In the genomic region with DNA sequence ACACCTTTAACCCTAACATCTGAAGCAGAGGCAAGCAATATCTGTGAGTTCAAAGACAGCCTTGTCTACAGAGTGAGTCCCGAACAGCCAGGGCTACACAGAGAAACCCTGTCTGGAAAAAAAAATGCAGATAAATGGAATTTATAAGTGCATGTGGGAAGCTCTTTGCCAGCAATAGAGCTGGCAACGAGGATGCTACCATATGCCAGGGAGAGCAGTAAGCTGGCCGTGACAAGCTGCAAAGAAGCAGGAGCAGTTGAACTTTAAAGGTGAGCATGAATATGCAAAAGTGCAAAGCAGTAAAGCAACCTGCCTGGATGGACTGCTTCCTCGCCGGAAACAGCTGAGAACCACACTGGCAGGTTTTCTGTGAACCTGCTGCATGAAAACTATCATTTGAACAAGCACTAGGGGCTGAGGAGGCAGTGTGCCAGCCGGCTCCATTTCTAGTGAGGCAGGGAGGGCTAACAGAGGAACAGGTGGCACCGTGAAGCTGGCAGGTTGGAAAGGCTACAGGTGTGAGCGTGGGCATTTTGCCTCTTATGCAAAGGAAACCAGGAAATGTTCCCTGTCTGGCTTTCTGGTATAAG, we compare ENCODE assay signal across 10 mouse cellular contexts. TPM values are rescaled to one million over a fixed set of nuclear protein-coding genes. Genes with fewer than 3 reads are reported as not detected.
DNase-seq lines count a peak whose midpoint lies in the region; ATAC-seq and TF ChIP-seq lines count a peak whose summit lies in the region.
"Had no signal": no experiment of that assay in that cellular context is flagged by ENCODE, and none has a peak within 500 bp of the region (broad histone marks: within the 10 kb centered on the region; RNA-seq: fewer than 3 reads in every experiment).

No protein-coding gene starts in this region.

- peaks cover 4% of the 10 kb centered on the region; the same call in 1 of the 2 replicates for H3K79me2 ChIP-seq in heart, adult 2 months (replicated peaks; ENCODE audit: control insufficient read depth, insufficient read depth, low read length)

- no peak for TF ChIP-seq EP300 in heart, adult 2 months (IDR thresholded peaks at IDR 0.05; ENCODE audit: insufficient read depth, low read depth, low read length)

- peaks cover 8% of the 10 kb centered on the region for H3K4me1 ChIP-seq in intestine, embryonic 16.5 days (ENCODE audit: control insufficient read depth, insufficient read depth, low read length)
- peaks cover 5% of the 10 kb centered on the region for H3K4me1 ChIP-seq in heart, adult 2 months (ENCODE audit: control insufficient read depth, insufficient read depth, low read length)

- no peak for ATAC-seq in intestine, embryonic 16.5 days

- peak; percentile 93 for DNase-seq in brain, adult 2 months (ENCODE audit: low read depth, low spot score)
- DNase-seq in cerebellum, adult 8-10 months, result peak; percentile 50
- DNase-seq in kidney, postnatal 10 days, result peak; percentile 42
- DNase-seq in left cerebral cortex, adult 2 months (ENCODE audit: extremely low spot score in 1 of 2, low spot score in 2 of 2), result peak; percentile 59 to 69
- DNase-seq in c-Kit-positive CD71-positive TER-119-positive erythroid progenitor cells, embryonic 14.5 days (ENCODE audit: low spot score), result no peak
- no peak for DNase-seq in gastrocnemius, postnatal 36 days
- no peak for DNase-seq in heart, adult 2 months

- no peak for TF ChIP-seq POLR2A in heart, adult 2 months (IDR thresholded peaks at IDR 0.05; ENCODE audit: insufficient read depth, low read depth, low read length)

- 77% methylated on average over 8 of the region's 8 CpGs for WGBS in intestine, embryonic 16.5 days
- WGBS in heart, adult 2 months, result 71% methylated on average over 8 of the region's 8 CpGs

- H3K27ac ChIP-seq in left cerebral cortex, adult 2 months, result peak overlapping the region; percentile 10; the same call in 1 of the 2 replicates
- H3K27ac ChIP-seq in intestine, embryonic 16.5 days (ENCODE audit: low read length), result no peak overlapping the region
- no peak overlapping the region for H3K27ac ChIP-seq in heart, adult 2 months
- H3K27ac ChIP-seq: heart, embryonic 15.5 days; lung, embryonic 15.5 days had no signal

- intact Hi-C loops in left cerebral cortex, adult 2 months (cut with DNase I), result loop anchor here (5.0 kb wide), 1 partner anchor 148 kb away; no protein-coding TSS in a partner anchor
- intact Hi-C loops in gastrocnemius, postnatal 36 days (cut with DNase I), result loop anchor here (5.0 kb wide), 1 partner anchor 333 kb away; no protein-coding TSS in a partner anchor
- intact Hi-C loops in heart, adult 2 months (cut with DNase I), result no loop called here

- H3K9ac ChIP-seq in intestine, embryonic 16.5 days (ENCODE audit: low read depth, low read length), result no peak overlapping the region
- H3K9ac ChIP-seq in heart, adult 2 months (ENCODE audit: low read depth, low read length), result no peak overlapping the region
- H3K9ac ChIP-seq: heart, embryonic 15.5 days; lung, embryonic 15.5 days had no signal

- no peak overlapping the region for H3K4me2 ChIP-seq in intestine, embryonic 16.5 days (ENCODE audit: low read depth, low read length)
- H3K4me2 ChIP-seq: heart, embryonic 15.5 days; lung, embryonic 15.5 days had no signal

- H3K27me3 ChIP-seq in intestine, embryonic 16.5 days (replicated peaks; ENCODE audit: control insufficient read depth, insufficient read depth, low read length), result no peaks in the 10 kb centered on the region
- H3K27me3 ChIP-seq in heart, adult 2 months (ENCODE audit: control insufficient read depth, insufficient read depth, low read length), result no peaks in the 10 kb centered on the region
- H3K27me3 ChIP-seq: heart, embryonic 15.5 days; lung, embryonic 15.5 days had no signal

- H3K36me3 ChIP-seq in intestine, embryonic 16.5 days (ENCODE audit: control insufficient read depth, insufficient read depth, low read length), result no peaks in the 10 kb centered on the region
- peaks cover 8% of the 10 kb centered on the region for H3K36me3 ChIP-seq in heart, adult 2 months (ENCODE audit: control insufficient read depth, insufficient read depth, low read length)

- H3K4me3 ChIP-seq in left cerebral cortex, adult 2 months, result no peak overlapping the region
- H3K4me3 ChIP-seq in intestine, embryonic 16.5 days (ENCODE audit: low read length), result no peak overlapping the region
- H3K4me3 ChIP-seq in heart, adult 2 months, result no peak overlapping the region
- H3K4me3 ChIP-seq: heart, embryonic 15.5 days; lung, embryonic 15.5 days had no signal

- H3K9me3 ChIP-seq in intestine, embryonic 16.5 days (ENCODE audit: control insufficient read depth, low read length), result no peaks in the 10 kb centered on the region
- H3K9me3 ChIP-seq: heart, embryonic 15.5 days; lung, embryonic 15.5 days had no signal

- no peak for TF ChIP-seq CTCF in left cerebral cortex, adult 2 months (IDR thresholded peaks at IDR 0.05)
- no peak for TF ChIP-seq CTCF in heart, adult 2 months (IDR thresholded peaks at IDR 0.05)

RNA-seq across cellular contexts. Expression of a gene that starts 2.1 kb away (rescaled TPM):
- total RNA-seq in left cerebral cortex, adult 2 months (2021), result 100 to 1,000 TPM; 117 to 119 TPM
- total RNA-seq in gastrocnemius, postnatal 36 days (2021), result 10 to 100 TPM; 56.8 to 65.7 TPM
- polyA plus RNA-seq in intestine, embryonic 16.5 days (2015; fragmentation: Nextera tagmentation; extraction: Ambion mirVana), result 238 and 263 TPM in 2 replicates
- total RNA-seq in heart, adult 2 months (2021), result 10 to 100 TPM; 71.9 to 72.5 TPM
- polyA plus RNA-seq in heart, adult 2 months (2012; rRNA removed), result 32.6 and 52.6 TPM in 2 replicates

RNA-seq across cellular contexts. Expression of a gene that starts 16.9 kb away (rescaled TPM):
- total RNA-seq in left cerebral cortex, adult 2 months (2021), result not detected
- total RNA-seq in gastrocnemius, postnatal 36 days (2021), result not detected
- polyA plus RNA-seq in intestine, embryonic 16.5 days (2015; fragmentation: Nextera tagmentation; extraction: Ambion mirVana), result 0.31 and 0.39 TPM in 2 replicates
- not detected for total RNA-seq in heart, adult 2 months (2021)
- polyA plus RNA-seq in heart, adult 2 months (2012; rRNA removed), result 0.31 TPM in 1 of 2 replicates, not detected in the other
- polyA plus RNA-seq: heart, embryonic 15.5 days; lung, embryonic 15.5 days had no signal

RNA-seq across cellular contexts. Expression of a gene that starts 23.7 kb away (rescaled TPM):
- 10 to 100 TPM; 46.7 to 51.6 TPM for total RNA-seq in left cerebral cortex, adult 2 months (2021)
- under 1 TPM; 0.32 to 0.77 TPM for total RNA-seq in gastrocnemius, postnatal 36 days (2021)
- polyA plus RNA-seq in intestine, embryonic 16.5 days (2015; fragmentation: Nextera tagmentation; extraction: Ambion mirVana), result 12.2 and 12.5 TPM in 2 replicates
- total RNA-seq in heart, adult 2 months (2021), result 1 to 10 TPM; 2.4 to 7.0 TPM
- 0.94 and 1.3 TPM in 2 replicates for polyA plus RNA-seq in heart, adult 2 months (2012; rRNA removed)

Comparison
In these comparisons a context has a peak if more than half of its experiments do, and no peak if none do; other contexts are left out.
1. DNase-seq: peak in brain, adult 2 months (single experiment), cerebellum, adult 8-10 months (single experiment), kidney, postnatal 10 days (single experiment) and left cerebral cortex, adult 2 months (2 of 2); none in c-Kit-positive CD71-positive TER-119-positive erythroid progenitor cells, embryonic 14.5 days (single experiment), gastrocnemius, postnatal 36 days (0 of 2) and heart, adult 2 months (0 of 2).
2. RNA of a gene that starts 23.7 kb away (total RNA-seq): 46.7 to 51.6 TPM in left cerebral cortex, adult 2 months; 2.4 to 7.0 TPM in heart, adult 2 months and 0.32 to 0.77 TPM in gastrocnemius, postnatal 36 days; every median in the first group is over 4 times any median in the second.